Mouse (Mus musculus) MEL (cell line): Measurements from ENCODE around the gene Gls.

ENCODE experiments used
- CHD2 ChIP-seq: IDR thresholded peaks from 2 replicates; pipeline ENCODE4 v1.6.1; 2011; ENCODE audit warnings: low read length, improper control_type of control experiment
- CTCF ChIP-seq, 3 experiments: IDR thresholded peaks in 2 of 3; conservative IDR thresholded peaks in 1 of 3; 2 replicates each; pipeline ENCODE4 v1.5.1; 2011 to 2012; ENCODE audit warnings: low read length in 3 of 3, low read depth in 2 of 3, mild to moderate bottlenecking in 2 of 3, improper control_type of control experiment in 1 of 3, inconsistent platforms in 1 of 3, mixed read lengths in 1 of 3, moderate library complexity in 1 of 3; ENCODE audit not compliant: control insufficient read depth in 1 of 3, insufficient read depth in 1 of 3, poor library complexity in 1 of 3, severe bottlenecking in 1 of 3
- E2F4 ChIP-seq: IDR thresholded peaks from 2 replicates; pipeline ENCODE4 v1.6.1; 2011; ENCODE audit warnings: low read depth, low read length, improper control_type of control experiment, borderline replicate concordance
- GATA1 ChIP-seq: IDR thresholded peaks from 2 replicates; pipeline ENCODE4 v1.6.1; 2011; ENCODE audit warnings: low read depth, low read length, improper control_type of control experiment
- HCFC1 ChIP-seq: IDR thresholded peaks from 2 replicates; pipeline ENCODE4 v1.6.1; 2012; ENCODE audit warnings: low read depth, mild to moderate bottlenecking, inconsistent platforms, low read length, improper control_type of control experiment, moderate library complexity
- KAT2A ChIP-seq: conservative IDR thresholded peaks from 2 replicates; pipeline ENCODE4 v1.6.1; 2012; ENCODE audit warnings: low read depth, low read length, improper control_type of control experiment, inconsistent platforms
- MAX ChIP-seq: IDR thresholded peaks from 2 replicates; pipeline ENCODE4 v1.6.1; 2011; ENCODE audit warnings: low read length, improper control_type of control experiment
- MYB ChIP-seq: IDR thresholded peaks from 2 replicates; pipeline ENCODE4 v1.6.1; 2011; ENCODE audit warnings: mild to moderate bottlenecking, low read depth, low read length, improper control_type of control experiment
- POLR2A ChIP-seq, 2 experiments: IDR thresholded peaks; 2 replicates each; pipeline ENCODE4 v1.6.1; 2011 to 2012; ENCODE audit warnings: low read length in 2 of 2, mild to moderate bottlenecking in 2 of 2, control low read depth in 1 of 2, improper control_type of control experiment in 1 of 2, low read depth in 1 of 2, moderate library complexity in 1 of 2; ENCODE audit not compliant: control insufficient read depth in 1 of 2, insufficient read depth in 1 of 2, poor library complexity in 1 of 2
- USF1 ChIP-seq: IDR thresholded peaks from 2 replicates; pipeline ENCODE4 v1.6.1; 2014; ENCODE audit warnings: low read depth, mild to moderate bottlenecking, inconsistent platforms, low read length, improper control_type of control experiment, moderate library complexity
- USF2 ChIP-seq, 2 experiments: IDR thresholded peaks; 2 replicates each; pipeline ENCODE4 v1.6.1; 2011 to 2012; ENCODE audit warnings: improper control_type of control experiment in 2 of 2, low read length in 2 of 2, borderline replicate concordance in 1 of 2, inconsistent platforms in 1 of 2, low read depth in 1 of 2, mild to moderate bottlenecking in 1 of 2; ENCODE audit not compliant: insufficient read depth in 1 of 2

GRCm38 (mm10) chr1:52156351-52156750 lies 76.7 kb downstream of the Gls start:
- no peak for TF ChIP-seq USF2 (IDR thresholded peaks at IDR 0.05; ENCODE audit: borderline replicate concordance in 1 of 2, insufficient read depth in 1 of 2, low read depth in 1 of 2, low read length in 2 of 2)
- TF ChIP-seq USF1: no peak
- TF ChIP-seq POLR2A (IDR thresholded peaks at IDR 0.05; ENCODE audit: control insufficient read depth in 1 of 2, insufficient read depth in 1 of 2, low read depth in 1 of 2, low read length in 2 of 2, poor library complexity in 1 of 2): no peak
- TF ChIP-seq KAT2A: no peak
- no peak for TF ChIP-seq CHD2
- TF ChIP-seq CTCF (IDR thresholded peaks at IDR 0.05 in 2 of 3, conservative IDR thresholded peaks at IDR 0.05 in 1 of 3; ENCODE audit: control insufficient read depth in 1 of 3, insufficient read depth in 1 of 3, low read depth in 2 of 3, low read length in 3 of 3, poor library complexity in 1 of 3, severe bottlenecking in 1 of 3): no peak
- no peak for TF ChIP-seq HCFC1
- TF ChIP-seq GATA1: no peak
- no peak for TF ChIP-seq MAX
- no peak for TF ChIP-seq MYB
- no peak for TF ChIP-seq E2F4
